Mouse (Mus musculus): Measurements from ENCODE around the gene Hoxc8. TPM values are rescaled to one million over a fixed set of nuclear protein-coding genes. Genes with fewer than 3 reads are reported as not detected.
A peak's percentile ranks its signal among the peaks of the same experiment; 100 is the strongest.

Gene Hoxc8
- polyA plus RNA-seq, 1 experiment from 2014 or later, result 22.9 TPM

- H3K4me2 ChIP-seq (replicated peaks), result no peak overlapping the region
- H3K4me1 ChIP-seq (replicated peaks; ENCODE audit: control insufficient read depth, insufficient read depth, low read length), result no peaks in the 10 kb centered on the region
- DNase-seq (ENCODE audit: low spot score) (no peak), ATAC-seq (ENCODE audit: low FRiP score) (no peak)
- H3K36me3 ChIP-seq (replicated peaks; ENCODE audit: control insufficient read depth, insufficient read depth), result no peaks in the 10 kb centered on the region
- H3K27ac ChIP-seq, result no peak overlapping the region
- no peaks in the 10 kb centered on the region for H3K9me3 ChIP-seq (ENCODE audit: control insufficient read depth, low read length)
- peaks cover 100% of the 10 kb centered on the region for H3K27me3 ChIP-seq (ENCODE audit: control insufficient read depth, insufficient read depth, low read length)
- no peak overlapping the region for H3K9ac ChIP-seq
- 2% methylated on average over 11 of the region's 11 CpGs for WGBS
- no peak overlapping the region for H3K4me3 ChIP-seq (replicated peaks; ENCODE audit: low read length)
Measured at GRCm38 (mm10) chr15:102992206-102992605, 1.8 kb downstream of the Hoxc8 start.

GRCm38 (mm10) chr15:102992863-102993262 lies 2.5 kb downstream of the Hoxc8 start:
- no peak overlapping the region for H3K9ac ChIP-seq
- no peak overlapping the region for H3K4me3 ChIP-seq (replicated peaks; ENCODE audit: low read length)
- DNase-seq (ENCODE audit: low spot score), result no peak
- 0% methylated on average over 3 of the region's 3 CpGs for WGBS
- H3K27ac ChIP-seq, result no peak overlapping the region
- H3K4me1 ChIP-seq (replicated peaks; ENCODE audit: control insufficient read depth, insufficient read depth, low read length), result no peaks in the 10 kb centered on the region
- H3K36me3 ChIP-seq (replicated peaks; ENCODE audit: control insufficient read depth, insufficient read depth), result no peaks in the 10 kb centered on the region
- H3K27me3 ChIP-seq (ENCODE audit: control insufficient read depth, insufficient read depth, low read length), result peaks cover 100% of the 10 kb centered on the region
- ATAC-seq (ENCODE audit: low FRiP score), result no peak
- H3K9me3 ChIP-seq (ENCODE audit: control insufficient read depth, low read length), result no peaks in the 10 kb centered on the region
- no peak overlapping the region for H3K4me2 ChIP-seq (replicated peaks)

GRCm38 (mm10) chr15:102996548-102996947 lies 6.1 kb downstream of the Hoxc8 start:
- Histone ChIP-seq H3K36me3 (replicated peaks; ENCODE audit: control insufficient read depth, insufficient read depth) (no peaks in the 10 kb centered on the region), H3K9me3 (ENCODE audit: control insufficient read depth, low read length) (no peaks in the 10 kb centered on the region), H3K4me3 (replicated peaks; ENCODE audit: low read length) (no peak overlapping the region), H3K4me2 (replicated peaks) (no peak overlapping the region), H3K4me1 (replicated peaks; ENCODE audit: control insufficient read depth, insufficient read depth, low read length) (0 out of 2 replicates have a peak, but pooled peaks cover 4% of the 10 kb centered on the region), H3K27ac (no peak overlapping the region), H3K9ac (no peak overlapping the region), H3K27me3 (ENCODE audit: control insufficient read depth, insufficient read depth, low read length) (peaks cover 100% of the 10 kb centered on the region)
- DNase-seq (ENCODE audit: low spot score), result no peak
- WGBS, result 3% methylated on average over 9 of the region's 9 CpGs
- no peak for ATAC-seq (ENCODE audit: low FRiP score)

- no peak for DNase-seq (ENCODE audit: low spot score)
- no peak for ATAC-seq (ENCODE audit: low FRiP score)
- Histone ChIP-seq H3K4me1 (replicated peaks; ENCODE audit: control insufficient read depth, insufficient read depth, low read length) (0 out of 2 replicates have a peak, but pooled peaks cover 4% of the 10 kb centered on the region), H3K27me3 (ENCODE audit: control insufficient read depth, insufficient read depth, low read length) (peaks cover 100% of the 10 kb centered on the region), H3K4me2 (replicated peaks) (no peak overlapping the region), H3K4me3 (replicated peaks; ENCODE audit: low read length) (no peak overlapping the region), H3K36me3 (replicated peaks; ENCODE audit: control insufficient read depth, insufficient read depth) (no peaks in the 10 kb centered on the region), H3K9me3 (ENCODE audit: control insufficient read depth, low read length) (no peaks in the 10 kb centered on the region), H3K27ac (no peak overlapping the region), H3K9ac (no peak overlapping the region)
- WGBS, result 0% methylated on average over 3 of the region's 3 CpGs
Measured at GRCm38 (mm10) chr15:102997431-102997830, 7.0 kb downstream of the Hoxc8 start.

- Histone ChIP-seq H3K9ac (no peak within 1 kb of the TSS), H3K27ac (no peak within 1 kb of the TSS), H3K27me3 (ENCODE audit: control insufficient read depth, insufficient read depth, low read length) (peaks cover 100% of the 10 kb centered on the region), H3K4me3 (replicated peaks; ENCODE audit: low read length) (peak within 1 kb of the TSS; percentile 28; the same call in 1 of the 2 replicates), H3K36me3 (replicated peaks; ENCODE audit: control insufficient read depth, insufficient read depth) (no peaks in the 10 kb centered on the region), H3K4me1 (replicated peaks; ENCODE audit: control insufficient read depth, insufficient read depth, low read length) (0 out of 2 replicates have a peak, but pooled peaks cover 4% of the 10 kb centered on the region), H3K4me2 (replicated peaks) (peak within 1 kb of the TSS; percentile 49), H3K9me3 (ENCODE audit: control insufficient read depth, low read length) (no peaks in the 10 kb centered on the region)
- no peak for ATAC-seq (ENCODE audit: low FRiP score)
- no peak for DNase-seq (ENCODE audit: low spot score)
- 3% methylated on average over 19 of the region's 19 CpGs for WGBS
Measured at GRCm38 (mm10) chr15:102997939-102998355, 7.5 kb downstream of the Hoxc8 start, which contains the start of gene Hoxc6. Gene Hoxc6, plus strand, starts transcription at chr15:102998257.

- H3K4me3 ChIP-seq (replicated peaks; ENCODE audit: low read length), result peak overlapping the region; percentile 28; the same call in 1 of the 2 replicates
- H3K4me2 ChIP-seq (replicated peaks), result peak overlapping the region; percentile 49; the same call in 1 of the 2 replicates
- H3K9me3 ChIP-seq (ENCODE audit: control insufficient read depth, low read length), result no peaks in the 10 kb centered on the region
- no peak overlapping the region for H3K9ac ChIP-seq
- H3K4me1 ChIP-seq (replicated peaks; ENCODE audit: control insufficient read depth, insufficient read depth, low read length), result 0 out of 2 replicates have a peak, but pooled peaks cover 4% of the 10 kb centered on the region
- no peak overlapping the region for H3K27ac ChIP-seq
- DNase-seq (ENCODE audit: low spot score), result no peak
- WGBS, result 1% methylated on average over 19 of the region's 19 CpGs
- H3K27me3 ChIP-seq (ENCODE audit: control insufficient read depth, insufficient read depth, low read length), result peaks cover 100% of the 10 kb centered on the region
- ATAC-seq (ENCODE audit: low FRiP score), result no peak; the same call in 1 of the 2 replicates
- H3K36me3 ChIP-seq (replicated peaks; ENCODE audit: control insufficient read depth, insufficient read depth), result no peaks in the 10 kb centered on the region
Measured at GRCm38 (mm10) chr15:102998608-102999182, 8.3 kb downstream of the Hoxc8 start.

GRCm38 (mm10) chr15:102999183-102999831 lies 8.9 kb downstream of the Hoxc8 start:
- no peaks in the 10 kb centered on the region for H3K9me3 ChIP-seq (ENCODE audit: control insufficient read depth, low read length)
- DNase-seq (ENCODE audit: low spot score) (no peak), ATAC-seq (ENCODE audit: low FRiP score) (no peak; the same call in 1 of the 2 replicates)
- no peak overlapping the region for H3K9ac ChIP-seq
- peak overlapping the region; percentile 49 for H3K4me2 ChIP-seq (replicated peaks)
- WGBS, result 2% methylated on average over 31 of the region's 33 CpGs
- H3K36me3 ChIP-seq (replicated peaks; ENCODE audit: control insufficient read depth, insufficient read depth), result no peaks in the 10 kb centered on the region
- peaks cover 100% of the 10 kb centered on the region for H3K27me3 ChIP-seq (ENCODE audit: control insufficient read depth, insufficient read depth, low read length)
- no peak overlapping the region for H3K27ac ChIP-seq
- H3K4me3 ChIP-seq (replicated peaks; ENCODE audit: low read length), result peak overlapping the region; percentile 28
- H3K4me1 ChIP-seq (replicated peaks; ENCODE audit: control insufficient read depth, insufficient read depth, low read length), result 0 out of 2 replicates have a peak, but pooled peaks cover 4% of the 10 kb centered on the region

- Histone ChIP-seq H3K4me3 (replicated peaks; ENCODE audit: low read length) (no peak overlapping the region), H3K27ac (no peak overlapping the region), H3K36me3 (replicated peaks; ENCODE audit: control insufficient read depth, insufficient read depth) (no peaks in the 10 kb centered on the region), H3K9ac (no peak overlapping the region), H3K4me1 (replicated peaks; ENCODE audit: control insufficient read depth, insufficient read depth, low read length) (0 out of 2 replicates have a peak, but pooled peaks cover 4% of the 10 kb centered on the region), H3K27me3 (ENCODE audit: control insufficient read depth, insufficient read depth, low read length) (peaks cover 100% of the 10 kb centered on the region), H3K9me3 (ENCODE audit: control insufficient read depth, low read length) (no peaks in the 10 kb centered on the region), H3K4me2 (replicated peaks) (no peak overlapping the region)
- under 1% methylated on average over 10 of the region's 11 CpGs for WGBS
- DNase-seq (ENCODE audit: low spot score) (no peak), ATAC-seq (ENCODE audit: low FRiP score) (no peak)
Measured at GRCm38 (mm10) chr15:102999955-103000354, 9.5 kb downstream of the Hoxc8 start.

GRCm38 (mm10) chr15:103000501-103000901 lies 10.1 kb downstream of the Hoxc8 start:
- ATAC-seq (ENCODE audit: low FRiP score), result no peak
- Histone ChIP-seq H3K4me2 (replicated peaks) (no peak overlapping the region), H3K9ac (no peak overlapping the region), H3K36me3 (replicated peaks; ENCODE audit: control insufficient read depth, insufficient read depth) (no peaks in the 10 kb centered on the region), H3K4me3 (replicated peaks; ENCODE audit: low read length) (no peak overlapping the region), H3K27ac (no peak overlapping the region), H3K4me1 (replicated peaks; ENCODE audit: control insufficient read depth, insufficient read depth, low read length) (0 out of 2 replicates have a peak, but pooled peaks cover 4% of the 10 kb centered on the region), H3K9me3 (ENCODE audit: control insufficient read depth, low read length) (no peaks in the 10 kb centered on the region), H3K27me3 (ENCODE audit: control insufficient read depth, insufficient read depth, low read length) (peaks cover 100% of the 10 kb centered on the region)
- no peak for DNase-seq (ENCODE audit: low spot score)
- WGBS, result 2% methylated on average over 24 of the region's 24 CpGs
